Mouse (Mus musculus) lung, embryonic 16.5 days (tissue): Measurements from ENCODE around the gene Lrrc26. TPM values are rescaled to one million over a fixed set of nuclear protein-coding genes. Genes with fewer than 3 reads are reported as not detected.

Experiments
- ATAC-seq: fragments of 200-750 bp; cut with Nextera tagmentation; 2 replicates; pipeline ENCODE4 v1.8.0; 2017; ENCODE audit warnings: low read depth, mild to moderate bottlenecking, moderate library complexity
- H3K27ac ChIP-seq: fragments of 300-500 bp; sonication (generic); 2 replicates; pipeline ENCODE4 v1.5.1; 2014; ENCODE audit warnings: mild to moderate bottlenecking, control low read depth, low read length
- H3K27me3 ChIP-seq: fragments of 300-500 bp; sonication (generic); 2 replicates; pipeline ENCODE4 v1.6.1; 2014; ENCODE audit warnings: low read depth, low read length, mixed read lengths; ENCODE audit not compliant: control insufficient read depth, insufficient read depth
- H3K36me3 ChIP-seq: fragments of 300-500 bp; sonication (generic); 2 replicates; pipeline ENCODE4 v1.6.1; 2014; ENCODE audit warnings: low read length; ENCODE audit not compliant: control insufficient read depth, insufficient read depth
- H3K4me1 ChIP-seq: fragments of 300-500 bp; sonication (generic); replicated peaks from 2 replicates; pipeline ENCODE4 v1.6.1; 2014; ENCODE audit warnings: low read length, mixed read lengths; ENCODE audit not compliant: control insufficient read depth, insufficient read depth
- H3K4me2 ChIP-seq: fragments of 300-500 bp; sonication (generic); 2 replicates; pipeline ENCODE4 v1.6.1; 2014; ENCODE audit warnings: low read depth, low read length, control low read depth
- H3K4me3 ChIP-seq: fragments of 300-500 bp; sonication (generic); 2 replicates; pipeline ENCODE4 v1.5.1; 2014; ENCODE audit warnings: mild to moderate bottlenecking, low read length, control low read depth
- H3K9ac ChIP-seq: fragments of 300-500 bp; sonication (generic); 2 replicates; pipeline ENCODE4 v1.6.1; 2014; ENCODE audit warnings: low read length, control low read depth
- H3K9me3 ChIP-seq: fragments of 300-500 bp; sonication (generic); 2 replicates; pipeline ENCODE4 v1.6.1; 2016; ENCODE audit warnings: low read length; ENCODE audit not compliant: control insufficient read depth
- WGBS: fragments of 180-500 bp; shearing (Covaris S2); extraction: QIAGEN DNeasy Blood & Tissue Kit; methylation state at CpG from one replicate; pipeline ENCODE4 v1.1.7; 2014; 5-methylcytosine and 5-hydroxymethylcytosine counted together
- polyA plus RNA-seq: library from polyadenylated mRNA; unstranded; fragments of >200 nt; fragmentation: Nextera tagmentation; extraction: Ambion mirVana; gene quantifications from 2 replicates; pipeline ENCODE4 v1.2.1, GENCODE M21; 2015

Lrrc26 gene
- polyA plus RNA-seq, 1 experiment from 2014 or later: 6.7 TPM

DNA sequence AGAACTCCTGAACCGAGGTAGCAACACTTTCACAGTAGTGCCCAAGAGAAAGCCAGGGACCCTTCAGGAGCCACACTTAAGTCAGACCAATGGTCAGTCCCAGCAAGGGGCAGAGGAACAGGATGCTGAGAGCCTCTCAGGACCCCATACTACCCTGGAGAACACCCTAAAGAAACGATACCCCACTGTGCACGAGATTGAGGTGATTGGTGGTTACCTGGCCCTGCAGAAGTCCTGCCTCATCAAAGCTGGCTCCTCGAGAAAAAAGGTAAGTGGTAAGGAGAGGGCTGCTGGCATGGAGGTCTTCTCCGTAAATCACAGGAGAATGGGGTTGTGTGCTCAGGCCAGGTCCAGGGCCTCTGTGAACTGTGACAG is 25.4 kb upstream of the Lrrc26 start:
- no peaks in the 10 kb centered on the region for H3K9me3 ChIP-seq
- peaks cover 5% of the 10 kb centered on the region for H3K27me3 ChIP-seq
- H3K4me3 ChIP-seq: no peak overlapping the region
- no peak overlapping the region for H3K27ac ChIP-seq
- peaks cover 32% of the 10 kb centered on the region for H3K4me1 ChIP-seq
- H3K36me3 ChIP-seq: no peaks in the 10 kb centered on the region
- H3K9ac ChIP-seq: no peak overlapping the region
- H3K4me2 ChIP-seq: no peak overlapping the region
- no peak for ATAC-seq
- 65% methylated on average over 5 of the region's 5 CpGs for WGBS

DNA sequence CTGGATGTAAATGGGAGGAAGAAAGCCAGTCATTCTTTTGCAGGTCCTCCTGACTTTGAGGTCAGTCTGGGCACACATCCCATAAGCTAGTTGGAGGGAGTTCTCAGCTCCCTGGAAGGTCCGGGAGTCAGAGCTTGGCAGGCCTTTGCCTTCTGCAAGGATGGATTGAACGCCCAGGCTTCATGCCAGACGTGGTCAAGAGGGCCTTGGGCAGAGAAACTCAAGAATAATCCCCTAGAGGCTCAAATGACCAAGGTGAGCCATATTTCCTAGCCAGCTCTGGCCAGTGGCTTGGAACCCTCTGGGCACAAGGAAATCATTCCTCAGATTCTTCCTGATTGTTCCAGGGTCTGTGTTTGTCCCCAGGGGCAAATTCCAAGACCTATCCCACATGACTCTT is 24.9 kb upstream of the Lrrc26 start:
- ATAC-seq: no peak
- H3K4me1 ChIP-seq: peaks cover 32% of the 10 kb centered on the region
- no peak overlapping the region for H3K4me3 ChIP-seq
- peaks cover 5% of the 10 kb centered on the region for H3K27me3 ChIP-seq
- H3K27ac ChIP-seq: no peak overlapping the region
- no peak overlapping the region for H3K9ac ChIP-seq
- no peaks in the 10 kb centered on the region for H3K9me3 ChIP-seq
- 66% methylated on average over 3 of the region's 3 CpGs for WGBS
- H3K36me3 ChIP-seq: peaks cover 2% of the 10 kb centered on the region; the same call in 1 of the 2 replicates
- H3K4me2 ChIP-seq: 0 out of 2 replicates have a peak overlapping the region, but pooled peaks have one; percentile 10

DNA sequence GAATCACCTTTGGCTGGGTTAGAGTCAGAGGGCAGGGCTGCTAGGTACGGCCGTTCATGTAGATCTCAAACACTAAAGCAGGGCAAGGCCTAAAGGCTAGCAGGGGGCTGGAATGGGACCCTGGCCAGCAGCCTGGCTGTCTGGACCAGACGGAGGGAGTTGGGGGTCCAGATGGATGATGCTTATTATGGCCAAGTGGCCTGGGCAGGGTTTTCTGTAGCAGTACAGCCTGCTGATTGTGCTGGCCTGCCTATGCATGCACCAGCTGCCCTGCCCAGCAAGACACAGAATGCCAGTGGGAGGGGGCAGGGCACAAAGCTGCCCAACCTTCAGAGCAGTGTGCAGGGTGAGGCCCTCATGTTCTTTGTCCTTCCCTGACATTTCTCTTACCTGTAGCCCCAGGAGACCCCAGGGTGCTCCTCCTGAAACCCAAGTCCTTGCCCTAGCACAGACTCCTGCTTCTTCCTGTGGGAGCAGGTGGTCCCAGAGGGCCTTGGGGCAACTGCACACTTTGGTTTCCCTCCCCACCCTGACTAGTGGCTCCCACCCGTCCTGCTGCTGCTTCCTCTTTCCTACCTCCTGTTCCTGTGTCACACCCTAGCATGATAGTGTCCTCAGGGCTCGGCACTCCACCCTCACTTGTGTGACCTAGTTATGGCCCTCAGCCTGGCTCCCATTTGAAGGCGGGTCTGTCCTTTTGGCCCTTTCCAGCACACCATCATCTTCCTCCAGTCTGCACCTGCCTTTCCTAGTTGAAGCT is 23.6 kb upstream of the Lrrc26 start:
- 0 out of 2 replicates have a peak overlapping the region, but pooled peaks have one; percentile 8 for H3K4me2 ChIP-seq
- no peak overlapping the region for H3K27ac ChIP-seq
- H3K4me1 ChIP-seq: peaks cover 34% of the 10 kb centered on the region
- 61% methylated on average over 6 of the region's 6 CpGs for WGBS
- H3K4me3 ChIP-seq: no peak overlapping the region
- H3K36me3 ChIP-seq: peaks cover 3% of the 10 kb centered on the region; the same call in 1 of the 2 replicates
- peaks cover 5% of the 10 kb centered on the region for H3K27me3 ChIP-seq
- ATAC-seq: no peak
- peak overlapping the region; percentile 26; the same call in 1 of the 2 replicates for H3K9ac ChIP-seq
- H3K9me3 ChIP-seq: no peaks in the 10 kb centered on the region

DNA sequence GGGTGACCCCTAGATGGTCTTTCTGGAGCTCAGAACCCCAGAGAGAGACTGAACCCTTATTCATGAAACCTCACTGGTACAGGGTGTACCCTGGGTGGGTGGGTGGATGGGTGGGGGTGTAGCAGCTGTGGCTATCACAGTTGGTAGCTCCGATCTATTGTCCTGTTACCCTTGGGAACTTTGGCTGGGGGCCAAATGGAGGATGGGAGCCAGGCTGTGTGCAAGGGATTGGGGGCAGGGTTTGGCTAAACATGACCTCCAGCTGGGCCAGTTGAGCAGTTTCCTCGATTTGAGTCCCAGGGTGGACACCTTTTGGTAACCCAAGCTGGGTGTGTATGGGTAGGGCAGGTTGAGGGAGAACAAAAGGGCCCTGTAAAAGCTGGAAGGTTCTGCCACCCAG is 23.0 kb upstream of the Lrrc26 start:
- 35% methylated on average over 2 of the region's 2 CpGs for WGBS
- Histone ChIP-seq H3K9ac (no peak overlapping the region), H3K4me3 (no peak overlapping the region), H3K27ac (no peak overlapping the region), H3K9me3 (no peaks in the 10 kb centered on the region), H3K4me1 (peaks cover 39% of the 10 kb centered on the region), H3K27me3 (peaks cover 5% of the 10 kb centered on the region), H3K36me3 (peaks cover 3% of the 10 kb centered on the region; the same call in 1 of the 2 replicates), H3K4me2 (no peak overlapping the region)
- ATAC-seq: no peak

DNA sequence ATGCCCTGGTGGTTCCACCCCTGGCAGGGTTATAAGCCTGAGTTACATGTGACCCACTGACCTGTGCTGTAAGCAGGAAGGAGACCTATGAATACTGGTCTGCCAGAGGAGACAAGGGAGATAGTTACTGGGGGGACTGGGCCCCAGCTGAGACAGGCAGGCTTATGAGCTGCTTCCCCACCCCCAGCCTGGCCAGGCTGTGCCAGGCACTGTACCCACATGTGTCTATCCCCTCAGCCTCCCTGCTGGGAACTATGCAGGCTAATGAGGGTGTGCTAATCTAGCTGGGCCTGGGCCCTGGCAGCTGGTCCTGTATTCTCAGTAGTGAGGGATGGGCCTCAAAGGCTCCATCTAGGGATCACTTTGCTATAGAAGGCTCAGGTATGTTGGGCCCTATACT is 22.5 kb upstream of the Lrrc26 start:
- H3K27me3 ChIP-seq: peaks cover 5% of the 10 kb centered on the region
- no peak overlapping the region for H3K27ac ChIP-seq
- no peak overlapping the region for H3K4me2 ChIP-seq
- no peak for ATAC-seq
- no peaks in the 10 kb centered on the region for H3K9me3 ChIP-seq
- H3K36me3 ChIP-seq: peaks cover 3% of the 10 kb centered on the region; the same call in 1 of the 2 replicates
- peaks cover 36% of the 10 kb centered on the region for H3K4me1 ChIP-seq
- no peak overlapping the region for H3K4me3 ChIP-seq
- H3K9ac ChIP-seq: no peak overlapping the region

DNA sequence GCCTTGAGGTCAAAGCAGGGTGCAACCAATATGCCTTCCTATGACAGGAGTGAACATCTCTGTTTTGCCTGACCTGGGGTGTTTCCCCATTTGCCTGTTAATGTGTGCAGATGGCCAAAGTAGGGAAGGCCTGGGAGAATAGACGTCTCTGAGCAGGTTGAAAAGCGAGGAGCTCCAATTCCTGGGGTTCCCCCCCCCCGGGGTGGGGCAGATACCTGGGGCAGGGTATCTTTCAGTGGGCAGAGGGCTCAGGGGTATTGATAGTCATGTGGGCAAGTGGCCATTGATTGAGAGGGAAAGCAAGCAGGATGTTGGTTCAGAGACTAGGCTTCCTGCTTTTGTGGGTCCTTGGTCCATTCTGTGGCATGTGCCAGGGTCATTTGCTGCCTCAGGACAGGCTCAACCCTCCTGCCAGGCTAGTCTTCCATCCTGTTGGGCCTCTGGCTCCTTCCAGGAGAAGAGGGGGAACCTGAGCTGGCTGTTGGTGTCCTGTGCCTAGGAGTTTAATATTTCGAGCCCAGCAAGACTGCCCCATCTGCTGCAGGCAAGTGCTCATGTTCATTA is 21.9 kb upstream of the Lrrc26 start:
- no peak overlapping the region for H3K27ac ChIP-seq
- peaks cover 36% of the 10 kb centered on the region for H3K4me1 ChIP-seq
- no peaks in the 10 kb centered on the region for H3K9me3 ChIP-seq
- no peak overlapping the region for H3K4me3 ChIP-seq
- ATAC-seq: no peak
- WGBS: 63% methylated on average over 4 of the region's 4 CpGs
- peaks cover 5% of the 10 kb centered on the region for H3K27me3 ChIP-seq
- no peak overlapping the region for H3K9ac ChIP-seq
- no peak overlapping the region for H3K4me2 ChIP-seq
- H3K36me3 ChIP-seq: peaks cover 3% of the 10 kb centered on the region; the same call in 1 of the 2 replicates

DNA sequence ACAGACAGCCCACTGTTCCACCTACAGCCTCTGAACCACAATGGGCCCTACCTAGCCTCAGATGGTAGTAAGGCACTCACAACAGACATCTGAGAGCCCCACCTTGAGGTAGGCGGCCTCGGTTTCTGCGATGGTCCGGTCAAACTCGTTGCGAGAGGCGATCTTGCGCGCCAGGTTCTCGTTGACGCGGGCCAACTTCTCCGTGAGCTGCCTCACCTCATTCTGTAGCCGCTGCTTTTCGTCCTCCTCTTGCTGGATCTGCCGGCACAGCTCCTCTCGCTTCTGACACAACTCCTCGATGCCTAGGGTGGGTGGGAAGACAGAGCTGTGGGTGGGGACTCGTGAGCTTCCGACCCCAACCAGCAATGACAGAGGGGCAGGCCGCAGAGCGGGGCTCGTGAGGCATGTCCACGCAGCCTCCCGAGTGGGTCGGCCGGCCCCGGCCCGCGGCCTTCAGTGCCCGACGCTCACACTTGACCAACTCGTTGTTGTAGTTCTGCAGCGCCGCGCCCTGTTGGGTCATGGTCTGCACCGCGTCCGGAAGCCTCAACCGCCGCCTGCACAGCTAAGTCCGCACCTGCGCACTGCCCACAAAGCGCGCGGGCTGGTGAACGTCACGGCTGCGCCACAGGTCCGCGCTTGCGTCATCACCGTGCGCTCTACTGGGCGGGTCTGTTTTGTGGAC is 17.7 kb upstream of the Lrrc26 start, which contains the start of the genes Ssna1 and Anapc2:
Gene Ssna1, minus strand, starts transcription at position 612 of the 685 bp plus-strand sequence.
Gene Anapc2, plus strand, starts transcription at position 652 of the 685 bp plus-strand sequence.
- Histone ChIP-seq H3K9me3 (no peaks in the 10 kb centered on the region), H3K27me3 (no peaks in the 10 kb centered on the region), H3K36me3 (peaks cover 24% of the 10 kb centered on the region), H3K4me3 (peak within 1 kb of the TSS; percentile 79), H3K4me2 (peak within 1 kb of the TSS; percentile 88), H3K4me1 (peaks cover 16% of the 10 kb centered on the region), H3K27ac (peak within 1 kb of the TSS; percentile 82), H3K9ac (peak within 1 kb of the TSS; percentile 89)
- ATAC-seq: peak; percentile 97
- WGBS: under 1% methylated on average over 54 of the region's 55 CpGs

DNA sequence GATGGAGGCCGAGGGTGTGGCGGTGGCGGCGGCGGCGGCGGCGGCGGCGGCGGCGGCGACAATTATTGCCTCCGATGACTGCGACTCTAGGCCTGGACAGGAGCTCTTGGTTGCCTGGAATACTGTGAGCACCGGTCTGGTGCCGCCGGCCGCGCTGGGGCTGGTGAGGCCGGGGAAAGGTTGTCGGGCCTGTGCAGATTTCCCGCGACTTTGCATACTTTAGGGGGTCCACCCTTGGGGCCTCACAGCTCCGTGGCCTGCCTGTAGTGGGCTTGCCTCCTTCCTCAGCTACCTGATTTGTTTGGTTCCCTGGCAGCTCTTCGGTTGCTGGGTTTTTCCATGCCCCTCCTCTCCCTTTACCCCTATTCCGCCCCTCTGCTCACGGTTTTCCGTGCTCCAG is 17.2 kb upstream of the Lrrc26 start:
- peak; percentile 59 for ATAC-seq
- H3K27ac ChIP-seq: no peak overlapping the region
- H3K27me3 ChIP-seq: no peaks in the 10 kb centered on the region
- peak overlapping the region; percentile 88 for H3K4me2 ChIP-seq
- H3K4me3 ChIP-seq: peak overlapping the region; percentile 79
- peaks cover 16% of the 10 kb centered on the region for H3K4me1 ChIP-seq
- peaks cover 28% of the 10 kb centered on the region for H3K36me3 ChIP-seq
- H3K9ac ChIP-seq: peak overlapping the region; percentile 89
- WGBS: under 1% methylated on average over 27 of the region's 29 CpGs
- no peaks in the 10 kb centered on the region for H3K9me3 ChIP-seq

DNA sequence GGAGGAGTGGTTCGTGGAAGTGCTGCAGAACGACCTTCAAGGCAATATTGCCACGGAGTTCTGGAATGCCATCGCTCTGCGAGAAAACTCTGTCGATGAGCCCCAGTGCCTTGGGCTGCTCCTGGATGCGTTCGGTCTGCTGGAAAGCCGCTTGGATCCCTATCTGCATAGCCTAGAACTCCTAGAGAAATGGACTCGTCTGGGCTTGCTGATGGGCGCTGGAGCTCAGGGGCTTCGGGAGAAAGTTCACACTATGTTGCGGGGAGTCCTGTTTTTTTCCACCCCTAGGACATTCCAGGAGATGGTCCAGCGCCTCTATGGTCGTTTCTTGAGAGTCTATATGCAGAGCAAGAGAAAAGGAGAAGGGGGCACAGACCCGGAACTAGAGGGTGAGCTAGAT is 16.7 kb upstream of the Lrrc26 start:
- H3K36me3 ChIP-seq: peaks cover 33% of the 10 kb centered on the region
- H3K27ac ChIP-seq: no peak overlapping the region
- peak overlapping the region; percentile 79 for H3K4me3 ChIP-seq
- H3K9ac ChIP-seq: peak overlapping the region; percentile 89
- no peaks in the 10 kb centered on the region for H3K27me3 ChIP-seq
- 26% methylated on average over 16 of the region's 16 CpGs for WGBS
- peak overlapping the region; percentile 88 for H3K4me2 ChIP-seq
- H3K4me1 ChIP-seq: peaks cover 16% of the 10 kb centered on the region
- ATAC-seq: no peak
- no peaks in the 10 kb centered on the region for H3K9me3 ChIP-seq
